Mouse (Mus musculus): ENCODE measurements around the gene Tmem258.

The Tmem258 gene

DNA sequence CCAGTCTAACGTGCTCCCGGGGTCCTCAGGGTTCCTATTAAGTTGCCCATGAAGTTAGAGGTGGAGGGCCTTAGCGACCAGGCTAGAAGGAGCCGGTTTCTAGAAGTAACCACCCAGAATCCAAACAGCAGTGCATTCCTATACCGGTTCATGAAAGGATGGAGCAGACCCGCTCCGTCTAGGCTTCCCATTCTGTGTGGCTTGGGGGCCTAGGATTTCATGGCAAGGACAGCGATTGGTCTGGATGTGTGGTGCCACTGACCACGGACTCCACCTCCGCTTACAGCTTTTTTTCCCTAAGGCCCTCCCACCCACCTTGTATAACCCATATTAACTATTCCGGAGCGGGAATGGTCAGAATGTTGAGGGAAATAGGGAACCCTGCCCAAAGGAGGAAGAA is 19.7 kb upstream of the Tmem258 start:
- DNase-seq (ENCODE audit: low spot score in 2 of 2), result no peak

DNA sequence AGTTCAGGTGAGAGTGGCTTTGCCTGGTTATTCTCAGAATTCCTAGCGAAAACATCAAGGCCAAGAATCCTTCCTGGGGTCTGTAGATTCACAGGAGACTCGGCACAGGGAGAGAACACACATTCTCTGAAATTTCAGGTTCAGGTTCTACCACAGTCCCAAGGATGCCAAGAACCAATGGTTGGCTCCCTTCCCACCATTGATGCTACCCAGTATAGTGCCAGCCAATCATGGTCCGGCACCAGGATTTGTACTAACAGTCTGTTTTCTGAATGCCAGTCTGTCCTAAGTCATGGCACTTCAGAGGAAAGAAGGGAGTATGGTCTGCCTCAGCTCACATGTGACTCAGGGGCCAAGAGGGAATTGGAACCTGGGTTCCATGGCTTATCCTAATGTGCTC is 17.9 kb upstream of the Tmem258 start:
- no peak for DNase-seq (ENCODE audit: low spot score in 2 of 2)

GRCm38 (mm10) chr19:10186569-10186968 is 17.2 kb upstream of the Tmem258 start:
- DNase-seq (ENCODE audit: low spot score in 2 of 2), result no peak

GRCm38 (mm10) chr19:10188281-10188811 is 15.5 kb upstream of the Tmem258 start:
- no peak for DNase-seq (ENCODE audit: low spot score in 2 of 2)

DNA sequence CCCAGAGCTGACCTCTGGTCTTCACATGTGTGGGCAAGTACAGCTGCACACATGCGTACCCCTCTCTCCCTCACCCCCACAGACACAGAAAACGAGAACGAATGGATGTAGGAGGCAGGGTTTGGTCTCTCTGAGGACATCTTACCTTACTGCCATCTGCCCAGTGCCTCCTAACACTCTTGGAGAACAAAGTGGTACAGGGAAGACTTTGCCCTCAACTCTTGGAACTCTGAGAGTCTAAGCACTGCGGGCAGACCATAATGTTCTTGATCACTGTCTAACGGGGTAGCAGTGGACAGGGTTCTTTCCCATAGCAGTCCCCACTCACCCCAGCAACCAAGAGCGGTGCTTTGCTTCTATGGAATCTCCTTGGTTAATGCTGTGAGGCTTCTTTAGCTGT is 14.8 kb upstream of the Tmem258 start:
- no peak for DNase-seq (ENCODE audit: low spot score in 2 of 2)

GRCm38 (mm10) chr19:10189940-10190339 is 13.9 kb upstream of the Tmem258 start:
- no peak for DNase-seq (ENCODE audit: low spot score in 2 of 2)

GRCm38 (mm10) chr19:10190796-10191195 is 13.0 kb upstream of the Tmem258 start:
- peak; percentile 57 to 71 for DNase-seq (ENCODE audit: low spot score in 2 of 2)

DNA sequence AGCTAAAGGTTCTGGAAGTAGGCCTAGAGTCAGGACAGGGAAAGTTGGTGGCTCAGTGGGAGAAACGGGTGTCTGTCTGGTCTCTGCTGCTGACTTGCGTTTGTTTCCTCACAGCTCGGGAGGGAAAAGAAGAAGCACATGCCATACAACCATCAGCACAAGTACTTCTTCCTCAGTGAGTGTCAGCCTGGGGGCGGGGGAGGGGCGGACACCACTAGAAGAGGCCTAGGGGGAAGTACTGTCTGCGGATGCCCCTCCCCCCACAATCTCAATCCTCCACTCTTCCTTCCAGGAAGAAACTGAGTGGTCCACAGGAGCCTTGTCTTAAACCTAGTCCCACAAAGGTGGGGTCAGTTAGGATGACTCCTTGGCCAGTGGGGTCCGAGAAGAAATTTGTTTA is 12.5 kb upstream of the Tmem258 start:
- no peak for DNase-seq (ENCODE audit: low spot score in 2 of 2)

DNA sequence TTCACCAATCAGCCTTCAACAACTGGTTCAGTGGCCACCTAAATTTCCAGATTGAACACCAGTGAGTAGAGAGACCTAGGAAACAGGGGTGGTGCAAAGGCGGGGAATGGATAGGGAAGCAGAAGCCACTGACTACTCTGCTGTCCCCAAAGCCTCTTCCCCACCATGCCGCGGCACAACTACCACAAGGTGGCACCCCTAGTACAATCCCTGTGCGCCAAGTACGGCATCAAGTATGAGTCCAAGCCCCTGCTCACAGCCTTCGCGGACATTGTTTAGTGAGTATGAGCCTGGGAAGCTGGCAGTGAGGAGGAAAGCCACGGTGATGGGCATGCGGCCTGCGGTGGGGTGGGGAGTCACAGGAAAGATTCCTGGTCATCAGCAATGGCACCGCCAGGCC is 9.5 kb upstream of the Tmem258 start:
- DNase-seq (ENCODE audit: low spot score in 2 of 2), result no peak

DNA sequence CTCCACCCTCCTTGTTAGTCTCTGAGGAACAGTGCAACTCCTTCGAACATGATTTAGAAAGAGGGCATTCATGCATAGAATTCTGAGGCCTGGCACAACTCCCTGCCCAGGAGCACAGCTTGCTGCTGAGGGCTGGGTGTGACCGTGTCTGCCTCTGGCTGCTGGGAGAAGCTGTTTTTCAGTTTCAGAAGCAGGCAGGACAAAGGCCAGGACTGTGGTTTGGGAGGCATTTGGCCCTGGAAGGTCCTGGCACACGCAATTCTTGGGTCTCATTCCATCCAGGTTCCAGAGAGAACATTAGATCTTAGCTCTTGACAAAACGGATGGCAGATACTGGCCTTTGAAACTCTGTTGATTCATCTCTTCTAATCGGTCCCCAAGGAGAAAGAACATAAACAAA is 8.6 kb upstream of the Tmem258 start:
- DNase-seq (ENCODE audit: low spot score in 2 of 2), result no peak

GRCm38 (mm10) chr19:10197130-10197529 is 6.7 kb upstream of the Tmem258 start:
- DNase-seq (ENCODE audit: low spot score in 2 of 2), result no peak

- DNase-seq (ENCODE audit: low spot score in 2 of 2), result no peak
Measured at GRCm38 (mm10) chr19:10198286-10198685, 5.5 kb upstream of the Tmem258 start.

DNA sequence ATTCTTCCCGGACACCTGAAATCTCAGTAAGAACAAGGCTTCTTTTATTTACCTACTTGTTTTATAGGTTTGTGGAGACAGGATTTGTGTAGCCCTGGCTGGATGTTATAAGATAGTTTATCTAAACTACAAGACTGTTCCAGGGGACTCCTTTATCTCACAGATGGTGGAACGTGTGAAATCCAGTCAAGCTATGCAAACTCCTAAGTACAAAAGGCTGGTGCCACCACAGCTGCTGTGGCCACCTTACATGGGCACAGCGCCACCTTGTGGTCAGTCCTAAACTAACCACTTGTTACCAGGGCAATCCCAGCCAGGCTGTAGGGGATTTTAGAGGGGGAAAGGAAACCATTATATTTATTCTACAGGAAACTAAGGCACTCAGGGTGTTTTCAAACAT is 5.1 kb upstream of the Tmem258 start:
- DNase-seq (ENCODE audit: low spot score in 2 of 2), result peak; percentile 45 to 80

DNA sequence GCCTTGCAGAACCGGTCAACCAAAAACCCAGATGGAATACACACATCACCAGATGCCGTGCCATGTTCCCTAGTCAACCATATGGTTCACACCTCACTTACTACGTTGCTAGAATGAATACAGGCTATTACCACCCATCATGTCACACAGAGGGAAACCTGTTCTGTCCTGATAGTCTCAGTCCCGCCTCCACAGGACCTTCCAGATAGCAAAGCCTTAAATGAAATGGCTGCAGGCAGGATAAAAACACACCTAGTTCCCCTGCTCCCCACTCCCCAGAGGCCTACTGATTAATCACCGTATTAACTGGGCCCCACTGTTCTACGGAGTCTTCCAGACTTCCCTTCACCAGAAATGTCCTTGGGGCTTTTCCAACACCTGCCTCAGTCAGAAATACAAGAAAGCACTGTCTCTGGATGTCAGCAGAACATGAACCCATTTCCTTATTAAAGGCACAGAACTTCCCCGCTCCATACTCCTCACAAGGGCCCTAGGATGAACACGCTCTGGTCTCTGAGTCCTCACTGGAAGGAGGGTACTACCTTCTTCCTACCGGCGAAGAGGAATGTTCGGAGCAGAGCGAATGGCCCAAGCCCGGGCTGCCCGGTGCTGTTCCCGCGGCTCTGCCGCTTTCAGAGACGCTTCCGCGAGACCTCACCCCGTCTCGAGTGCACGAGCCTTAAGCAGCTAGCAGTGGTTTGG is 517 bp upstream of the Tmem258 start:
- DNase-seq (ENCODE audit: low spot score in 2 of 2), result peak in 1 of 2 experiments; percentile 19

GRCm38 (mm10) chr19:10204616-10205001 is 795 bp downstream of the Tmem258 start:
- DNase-seq (ENCODE audit: low spot score in 2 of 2), result peak in 1 of 2 experiments; percentile 21

GRCm38 (mm10) chr19:10205051-10205450 is 1.2 kb downstream of the Tmem258 start:
- DNase-seq (ENCODE audit: low spot score in 2 of 2), result no peak

DNA sequence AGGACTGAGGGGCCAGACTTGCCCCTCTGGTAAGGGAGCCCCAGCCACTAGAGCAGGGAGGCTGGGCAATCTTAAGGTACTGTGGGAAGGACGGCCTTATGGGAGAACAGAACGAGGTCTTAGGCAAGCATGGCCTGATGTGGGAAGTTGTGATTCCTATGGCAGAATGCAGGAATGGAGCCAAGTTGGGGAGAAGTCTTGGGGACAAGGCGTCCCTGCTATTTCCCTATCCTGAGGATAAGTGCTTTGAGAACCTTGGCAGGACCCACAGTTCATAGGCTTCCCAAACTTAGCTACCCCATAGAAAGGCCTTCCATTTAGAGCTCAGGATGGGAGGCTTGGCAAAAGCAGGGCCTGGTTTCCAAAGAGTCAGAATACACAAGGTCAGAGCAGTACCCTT is 5.0 kb downstream of the Tmem258 start:
- DNase-seq (ENCODE audit: low spot score in 2 of 2), result no peak

DNA sequence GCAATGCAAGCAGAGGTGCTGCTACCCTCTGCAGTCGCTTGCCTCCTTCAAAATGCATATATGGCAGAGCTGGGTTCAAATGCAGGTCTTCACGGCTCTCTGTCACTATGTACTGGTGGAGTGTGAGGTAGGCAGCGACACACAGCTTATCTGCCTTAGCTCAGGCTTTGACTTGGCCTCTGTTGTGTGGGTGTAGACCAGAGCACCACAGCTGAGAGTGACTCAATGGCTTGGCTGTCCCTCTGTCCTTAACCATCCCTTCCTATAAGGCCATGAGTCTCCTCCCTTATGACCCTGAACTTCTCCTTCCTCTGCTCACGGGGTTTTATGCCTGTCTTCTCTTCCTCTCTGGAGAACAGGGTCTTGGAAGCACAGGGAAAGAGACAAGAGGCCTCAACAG is 7.1 kb downstream of the Tmem258 start:
- no peak for DNase-seq (ENCODE audit: low spot score in 2 of 2)

DNA sequence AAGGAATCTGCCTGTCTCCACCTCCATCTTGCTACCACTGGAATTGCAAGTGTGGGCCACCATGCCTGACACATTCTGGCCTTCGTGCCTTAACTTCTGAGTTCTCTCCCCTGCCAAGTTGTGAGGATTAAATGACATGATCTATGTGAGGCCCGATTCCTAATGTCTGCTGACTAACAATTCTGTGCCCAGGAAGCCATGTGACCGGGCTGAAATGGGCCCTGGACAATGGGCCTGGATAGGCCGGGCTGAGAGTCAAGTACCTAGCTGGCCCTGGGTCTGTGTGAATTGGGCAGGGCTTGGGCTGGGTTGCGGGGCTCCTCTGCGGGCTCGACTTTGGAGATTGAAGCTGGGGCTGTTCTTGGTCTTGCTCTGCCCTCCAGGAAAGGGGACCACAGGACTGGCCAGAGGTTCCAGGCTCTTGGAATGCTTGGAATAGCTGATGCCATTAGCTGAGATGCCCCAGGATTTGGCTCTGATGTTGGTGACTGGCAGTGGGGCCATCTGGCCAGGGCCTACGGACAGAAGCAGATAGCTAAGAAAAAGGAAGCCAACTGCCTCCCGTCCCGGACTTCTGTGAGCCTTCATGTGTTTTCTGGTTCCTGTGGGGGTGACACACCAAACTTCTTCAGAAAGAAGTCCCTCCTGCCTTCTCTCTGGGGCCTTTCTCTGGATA is 10.1 kb downstream of the Tmem258 start:
- no peak for DNase-seq (ENCODE audit: low spot score in 2 of 2)

DNA sequence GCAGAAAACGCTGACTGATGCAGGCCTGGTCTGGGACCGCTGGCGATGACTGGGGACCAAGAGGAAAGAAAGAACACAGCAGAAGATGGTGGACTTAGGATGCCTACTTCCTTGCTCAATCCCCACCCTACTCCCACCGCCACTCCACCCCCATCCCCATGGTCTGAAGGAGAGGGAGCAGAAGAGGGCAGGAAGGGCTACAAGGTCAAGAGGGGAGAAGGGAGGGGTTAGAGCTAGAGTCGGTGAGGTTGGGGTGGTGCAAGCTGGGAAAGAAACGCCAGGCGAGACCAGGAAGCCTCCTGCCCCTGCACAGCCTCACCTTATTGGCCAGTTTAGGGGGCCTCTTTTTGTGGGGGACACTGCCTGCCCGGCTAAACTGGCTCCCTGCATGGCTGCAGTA is 12.3 kb downstream of the Tmem258 start:
- no peak for DNase-seq (ENCODE audit: low spot score in 2 of 2)

GRCm38 (mm10) chr19:10219108-10219507 is 15.3 kb downstream of the Tmem258 start:
- peak in 1 of 2 experiments; percentile 22 for DNase-seq (ENCODE audit: low spot score in 2 of 2)

DNA sequence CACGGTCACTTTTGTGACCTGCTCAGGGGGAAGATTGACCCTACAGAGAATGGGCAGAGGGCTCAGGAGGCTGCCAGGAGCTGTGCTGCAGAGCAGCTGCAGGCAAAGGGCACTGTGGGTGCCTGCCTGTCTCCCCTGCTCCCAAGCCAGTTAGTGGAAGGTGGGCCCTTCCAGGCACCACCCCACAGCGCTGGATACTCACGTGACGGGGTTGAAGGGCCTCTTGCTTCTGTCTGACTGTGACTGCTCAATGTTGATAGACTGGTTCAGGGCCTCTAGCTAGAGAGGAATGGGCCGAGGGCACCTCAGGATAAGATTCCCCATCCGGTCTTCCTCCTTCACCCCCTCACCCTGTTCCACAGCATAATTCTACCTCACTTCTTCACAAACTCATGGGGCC is 15.8 kb downstream of the Tmem258 start:
- DNase-seq (ENCODE audit: low spot score in 2 of 2), result no peak

DNA sequence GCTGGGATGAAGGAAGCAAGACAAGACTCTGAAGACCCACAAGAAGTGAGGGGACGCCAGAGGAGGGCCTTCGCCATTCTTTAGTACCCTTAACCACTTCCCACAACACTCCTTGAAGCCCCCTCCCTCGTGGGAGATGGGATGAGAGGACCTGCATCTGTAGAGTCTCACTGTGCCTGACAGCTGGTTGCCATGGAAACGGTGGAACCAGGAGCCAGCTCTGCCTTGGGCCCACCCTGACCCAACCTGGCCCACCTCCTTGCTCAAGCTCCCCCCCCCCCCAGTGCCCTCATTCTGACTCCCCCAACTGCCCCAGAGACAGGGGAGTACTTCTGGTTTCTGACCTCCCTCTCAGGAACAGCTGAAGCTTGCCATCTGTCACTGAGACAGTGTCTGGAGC is 17.8 kb downstream of the Tmem258 start:
- no peak for DNase-seq (ENCODE audit: low spot score in 2 of 2)
